Mouse (Mus musculus) CH12.LX (cell line): ENCODE measurements around the gene Sh3d21. TPM values are rescaled to one million over a fixed set of nuclear protein-coding genes. Genes with fewer than 3 reads are reported as not detected.

Source experiments
- DNase-seq: peaks from one replicate; pipeline ENCODE4 v3.0.0-alpha.2; 2013; ENCODE audit errors: extremely low read depth
- H3K27ac ChIP-seq: 2 replicates; pipeline ENCODE4 v1.5.1; 2012; ENCODE audit warnings: low read depth, mild to moderate bottlenecking, control low read depth, moderate library complexity; ENCODE audit not compliant: insufficient read depth
- H3K27me3 ChIP-seq: replicated peaks from 2 replicates; pipeline ENCODE3; 2012; ENCODE audit warnings: inconsistent platforms
- H3K36me3 ChIP-seq, 2 experiments: replicated peaks in 1 of 2; 2 replicates each; pipeline versions ENCODE3 to v1.6.1; 2012; ENCODE audit warnings: inconsistent platforms in 1 of 2, low read length in 1 of 2, mild to moderate bottlenecking in 1 of 2, mixed read lengths in 1 of 2, moderate library complexity in 1 of 2; ENCODE audit not compliant: control insufficient read depth in 1 of 2, insufficient read depth in 1 of 2
- H3K4me1 ChIP-seq, 2 experiments: 2 replicates each; pipeline ENCODE4 v1.6.1; 2012; ENCODE audit warnings: inconsistent platforms in 1 of 2, moderate library complexity in 1 of 2; ENCODE audit not compliant: insufficient read depth in 2 of 2, control insufficient read depth in 1 of 2
- H3K4me2 ChIP-seq: 2 replicates; pipeline ENCODE4 v1.6.1; 2012; ENCODE audit warnings: low read depth, mild to moderate bottlenecking, control low read depth; ENCODE audit not compliant: poor library complexity, insufficient read depth, severe bottlenecking
- H3K4me3 ChIP-seq, 3 experiments: fragments of 150-350 bp in 1 of 3; sonication (generic) in 1 of 3; replicated peaks in 1 of 3; 2 replicates each; pipeline versions ENCODE3 to v1.5.1; 2011 to 2012; ENCODE audit warnings: low read depth in 2 of 3, low read length in 2 of 3, mild to moderate bottlenecking in 2 of 3, moderate library complexity in 2 of 3, control low read depth in 1 of 3, improper control_type of control experiment in 1 of 3, inconsistent platforms in 1 of 3, mixed read lengths in 1 of 3; ENCODE audit not compliant: poor library complexity in 1 of 3
- H3K79me2 ChIP-seq: replicated peaks from 2 replicates; pipeline ENCODE4 v1.6.1; 2012; ENCODE audit warnings: mild to moderate bottlenecking, moderate library complexity; ENCODE audit not compliant: control insufficient read depth, poor library complexity, insufficient read depth, severe bottlenecking; ENCODE audit errors: extremely low read depth
- H3K9ac ChIP-seq: 2 replicates; pipeline ENCODE4 v1.6.1; 2012; ENCODE audit warnings: low read depth, mild to moderate bottlenecking, control low read depth, moderate library complexity; ENCODE audit not compliant: insufficient read depth
- H3K9me3 ChIP-seq: replicated peaks from 2 replicates; pipeline ENCODE3; 2012; ENCODE audit warnings: low read length, inconsistent platforms, mixed read lengths
- BHLHE40 ChIP-seq: IDR thresholded peaks from 2 replicates; pipeline ENCODE4 v1.6.1; 2011; ENCODE audit warnings: mild to moderate bottlenecking, low read depth, low read length, improper control_type of control experiment
- CHD2 ChIP-seq: IDR thresholded peaks from 2 replicates; pipeline ENCODE4 v1.6.1; 2011; ENCODE audit warnings: low read length, improper control_type of control experiment
- CTCF ChIP-seq, 2 experiments: IDR thresholded peaks in 1 of 2; conservative IDR thresholded peaks in 1 of 2; 2 replicates each; pipeline ENCODE4 v1.5.1; 2011 to 2012; ENCODE audit warnings: low read depth in 2 of 2, low read length in 2 of 2, improper control_type of control experiment in 1 of 2, inconsistent platforms in 1 of 2, mild to moderate bottlenecking in 1 of 2, moderate library complexity in 1 of 2
- E2F4 ChIP-seq: IDR thresholded peaks from 2 replicates; pipeline ENCODE4 v1.6.1; 2011; ENCODE audit warnings: low read depth, low read length, improper control_type of control experiment; ENCODE audit not compliant: insufficient replicate concordance
- ELF1 ChIP-seq: IDR thresholded peaks from 2 replicates; pipeline ENCODE4 v1.6.1; 2014; ENCODE audit warnings: low read depth, mild to moderate bottlenecking, inconsistent platforms, low read length, improper control_type of control experiment
- EP300 ChIP-seq: IDR thresholded peaks from 2 replicates; pipeline ENCODE4 v1.6.1; 2011; ENCODE audit warnings: low read length, improper control_type of control experiment
- GABPA ChIP-seq: IDR thresholded peaks from 2 replicates; pipeline ENCODE4 v1.6.1; 2012; ENCODE audit warnings: low read depth, low read length, improper control_type of control experiment, inconsistent platforms; ENCODE audit not compliant: insufficient replicate concordance
- HCFC1 ChIP-seq: IDR thresholded peaks from 2 replicates; pipeline ENCODE4 v1.6.1; 2012; ENCODE audit warnings: low read depth, mild to moderate bottlenecking, inconsistent platforms, low read length, improper control_type of control experiment
- JUN ChIP-seq: IDR thresholded peaks from 2 replicates; pipeline ENCODE4 v1.6.1; 2011; ENCODE audit warnings: low read depth, mild to moderate bottlenecking, low read length, improper control_type of control experiment, moderate library complexity; ENCODE audit not compliant: insufficient read depth
- MXI1 ChIP-seq: IDR thresholded peaks from 2 replicates; pipeline ENCODE4 v1.6.1; 2011; ENCODE audit warnings: mild to moderate bottlenecking, low read depth, low read length, improper control_type of control experiment
- MYC ChIP-seq: IDR thresholded peaks from 2 replicates; pipeline ENCODE4 v1.6.1; 2011; ENCODE audit warnings: low read depth, mild to moderate bottlenecking, improper control_type of control experiment, low read length
- PAX5 ChIP-seq: IDR thresholded peaks from 2 replicates; pipeline ENCODE4 v1.6.1; 2012; ENCODE audit warnings: low read length, inconsistent platforms, mixed read lengths
- RCOR1 ChIP-seq: conservative IDR thresholded peaks from 2 replicates; pipeline ENCODE4 v1.6.1; 2012; ENCODE audit warnings: low read depth, mild to moderate bottlenecking, inconsistent platforms, low read length, improper control_type of control experiment
- SMC3 ChIP-seq: IDR thresholded peaks from 2 replicates; pipeline ENCODE4 v1.6.1; 2011; ENCODE audit warnings: low read depth, low read length, improper control_type of control experiment
- UBTF ChIP-seq: IDR thresholded peaks from 2 replicates; pipeline ENCODE4 v1.6.1; 2012; ENCODE audit warnings: low read depth, mild to moderate bottlenecking, inconsistent platforms, low read length, improper control_type of control experiment, moderate library complexity
- USF1 ChIP-seq: IDR thresholded peaks from 2 replicates; pipeline ENCODE4 v1.6.1; 2014; ENCODE audit warnings: low read depth, mild to moderate bottlenecking, inconsistent platforms, low read length, improper control_type of control experiment
- ZC3H11A ChIP-seq: IDR thresholded peaks from 2 replicates; pipeline ENCODE4 v1.6.1; 2012; ENCODE audit warnings: low read depth, mild to moderate bottlenecking, inconsistent platforms, low read length, improper control_type of control experiment
- ZKSCAN1 ChIP-seq: IDR thresholded peaks from 2 replicates; pipeline ENCODE4 v1.6.1; 2012; ENCODE audit warnings: low read depth, inconsistent platforms, low read length, improper control_type of control experiment, borderline replicate concordance
- ZMIZ1 ChIP-seq: IDR thresholded peaks from 2 replicates; pipeline ENCODE4 v1.6.1; 2012; ENCODE audit warnings: low read depth, mild to moderate bottlenecking, inconsistent platforms, low read length, improper control_type of control experiment
- ZNF384 ChIP-seq: IDR thresholded peaks from 2 replicates; pipeline ENCODE4 v1.6.1; 2012; ENCODE audit warnings: low read depth, low read length, improper control_type of control experiment, inconsistent platforms
- dilution Hi-C: fragments of 300-500 bp; cut with MboI; formaldehyde crosslinking; loops from 2 replicates; pipeline ENCODE4 v1.14.3; 2020; ENCODE audit warnings: low sequenced_read_pairs; ENCODE audit not compliant: extremely low pct_unique_long_range_greater_than_20kb, extremely low pct_ligation_motif_present
- in situ Hi-C: fragments of 300-500 bp; cut with MboI; formaldehyde crosslinking; loops from 3 replicates; pipeline ENCODE4 v1.14.3; 2019; ENCODE audit warnings: low sequenced_read_pairs, low pct_ligation_motif_present, low pct_unique_long_range_greater_than_20kb, mixed read lengths
- polyA plus RNA-seq: library from polyadenylated mRNA; unstranded; fragments of >175 nt; gene quantifications from 2 replicates; pipeline ENCODE4 v1.2.1, GENCODE M21; 2012; ENCODE audit warnings: low read depth; ENCODE audit not compliant: insufficient read length
- total RNA-seq, 2 experiments: library from RNA; depleted of rRNA; stranded (reverse); fragments of 300-350 nt in 1 of 2; fragments of >200 nt in 1 of 2; gene quantifications; 2 replicates each; pipeline ENCODE4 v1.2.3; 2012 to 2014

Sh3d21 gene
- total and polyA plus RNA-seq, 3 experiments = 0.21 to 0.46 (median 0.35) TPM

DNA sequence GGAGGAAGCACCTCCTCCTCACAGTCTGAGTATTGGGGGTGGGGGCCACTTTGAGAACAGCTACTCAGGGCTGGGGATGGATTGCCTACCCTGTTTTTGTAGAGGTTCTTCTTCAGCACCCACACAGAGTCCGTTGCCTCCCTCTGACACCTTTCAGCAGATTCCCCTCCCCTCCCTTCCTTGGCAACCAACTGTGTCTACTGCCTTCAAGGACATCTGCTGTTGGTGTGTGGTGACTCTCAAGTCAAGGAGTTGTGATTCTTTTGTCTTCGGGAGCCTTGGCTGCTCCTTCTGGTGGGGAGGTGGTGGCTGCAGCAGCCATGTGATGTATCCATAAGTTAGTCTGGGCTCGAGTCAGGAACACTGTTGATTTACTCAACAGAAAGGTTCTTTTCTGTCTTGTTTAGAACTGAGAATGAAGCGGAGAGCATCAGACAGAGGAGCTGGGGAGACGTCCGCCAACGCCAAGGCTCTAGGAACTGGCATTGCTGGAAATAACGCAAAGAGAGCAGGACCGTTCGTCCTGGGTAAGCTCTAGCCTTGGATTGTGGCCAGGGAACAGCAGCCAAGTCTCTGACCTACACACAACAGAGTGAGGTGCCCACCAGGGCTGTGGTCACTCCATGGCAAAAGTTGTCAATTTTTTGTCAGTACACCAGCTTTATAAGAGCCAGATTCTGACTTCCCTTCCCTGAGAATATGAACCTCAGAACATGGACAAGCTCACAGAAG lies 39.8 kb downstream of the Sh3d21 start:
- Histone ChIP-seq H3K4me2 (no peak overlapping the region), H3K4me1 (no peaks in the 10 kb centered on the region), H3K27me3 (no peaks in the 10 kb centered on the region), H3K9ac (no peak overlapping the region), H3K36me3 (peaks cover 56 to 79% of the 10 kb centered on the region in 2 experiments), H3K79me2 (peaks cover 6% of the 10 kb centered on the region; the same call in 1 of the 2 replicates), H3K9me3 (peaks cover 2% of the 10 kb centered on the region), H3K4me3 (no peak overlapping the region), H3K27ac (no peak overlapping the region)
- TF ChIP-seq ZNF384 = no peak
- no peak for TF ChIP-seq RCOR1
- dilution Hi-C loops = no loop called here
- in situ Hi-C loops = no loop called here
- DNase-seq = no peak

DNA sequence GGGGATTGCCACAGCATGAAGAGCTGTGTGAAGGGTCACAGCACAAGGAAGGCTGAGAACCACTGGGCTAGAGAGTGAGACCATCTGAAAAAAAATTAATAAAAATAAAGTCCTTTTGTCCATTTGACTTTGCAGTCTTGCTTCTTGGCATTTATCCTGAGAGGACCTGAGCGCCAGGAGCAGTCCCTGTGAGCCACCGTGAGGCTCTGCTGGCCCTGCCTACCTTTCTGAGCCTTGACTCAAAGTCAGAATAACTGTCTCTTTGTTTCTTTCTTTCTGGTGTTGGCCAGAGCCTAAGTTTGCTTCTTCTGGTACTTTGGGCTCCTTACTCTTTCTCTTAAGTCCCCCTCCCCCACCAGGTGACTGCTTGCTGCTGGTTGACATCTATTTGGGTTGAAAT lies 42.8 kb downstream of the Sh3d21 start:
- Histone ChIP-seq H3K27ac (no peak overlapping the region), H3K9ac (no peak overlapping the region), H3K4me1 (peaks cover 0 to 4% of the 10 kb centered on the region in 2 experiments; a peak in 1 of 4 replicates), H3K9me3 (peaks cover 2% of the 10 kb centered on the region), H3K36me3 (peaks cover 54 to 82% of the 10 kb centered on the region in 2 experiments), H3K4me3 (no peak overlapping the region), H3K79me2 (peaks cover 6% of the 10 kb centered on the region; the same call in 1 of the 2 replicates), H3K4me2 (no peak overlapping the region), H3K27me3 (no peaks in the 10 kb centered on the region)
- dilution Hi-C loops = no loop called here
- no peak for TF ChIP-seq CTCF (conservative IDR thresholded peaks at IDR 0.05 in 1 of 2, IDR thresholded peaks at IDR 0.05 in 1 of 2; ENCODE audit: low read depth in 2 of 2, low read length in 2 of 2)
- no peak for TF ChIP-seq GABPA
- TF ChIP-seq E2F4 = no peak
- no peak for TF ChIP-seq ZKSCAN1
- TF ChIP-seq MXI1 = no peak
- TF ChIP-seq HCFC1 = no peak
- no peak for TF ChIP-seq PAX5
- TF ChIP-seq RCOR1 = no peak
- TF ChIP-seq BHLHE40 = no peak
- no peak for TF ChIP-seq ZMIZ1
- TF ChIP-seq MYC = no peak
- TF ChIP-seq ZNF384 = no peak
- no peak for TF ChIP-seq JUN
- no peak for TF ChIP-seq SMC3
- no peak for TF ChIP-seq CHD2
- no peak for TF ChIP-seq UBTF
- TF ChIP-seq USF1 = no peak
- TF ChIP-seq EP300 = no peak
- TF ChIP-seq ELF1 = no peak
- TF ChIP-seq ZC3H11A = no peak
- in situ Hi-C loops = no loop called here
- DNase-seq = no peak
